Mouse (Mus musculus): ENCODE data around the gene BC052040.

DNA sequence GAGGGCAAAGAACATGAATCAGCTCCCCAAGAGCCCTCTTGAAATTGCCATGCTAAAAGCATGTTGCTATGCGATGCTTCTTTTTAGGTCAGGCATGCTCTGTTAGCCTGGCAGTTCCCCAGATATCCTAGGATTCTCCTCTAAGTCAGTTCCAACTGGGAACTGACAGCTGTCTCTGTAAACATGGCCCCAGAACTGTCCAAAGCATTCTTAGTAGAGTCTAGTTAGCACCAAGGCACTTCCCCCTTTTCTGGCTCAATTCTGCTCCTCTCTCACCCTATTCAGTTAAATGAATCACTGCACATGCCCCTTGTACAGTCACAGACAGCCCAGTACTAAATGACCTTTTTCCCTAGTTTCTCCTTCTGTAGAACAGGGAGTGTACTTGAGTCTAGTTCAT, 191.2 kb downstream of the BC052040 start:
- TF ChIP-seq GATA1 (IDR thresholded peaks at IDR 0.05; ENCODE audit: borderline replicate concordance, low read length): no peak
- no peak for TF ChIP-seq FLI1 (IDR thresholded peaks at IDR 0.05; ENCODE audit: low read length)

Data from megakaryocyte, embryonic 14.5 days (primary cell).